Mouse (Mus musculus) ES-Bruce4 (cell line): ENCODE results near the gene Wdsub1. TPM values are rescaled to one million over a fixed set of nuclear protein-coding genes. Genes with fewer than 3 reads are reported as not detected.

Experiments used
- H3K27ac ChIP-seq: 2 replicates; pipeline ENCODE4 v1.5.1; 2012; ENCODE audit warnings: low read length, inconsistent platforms; ENCODE audit not compliant: insufficient read depth
- H3K27me3 ChIP-seq: 2 replicates; pipeline ENCODE4 v1.6.1; 2012; ENCODE audit warnings: mild to moderate bottlenecking, low read length, inconsistent platforms; ENCODE audit not compliant: control insufficient read depth, poor library complexity, insufficient read depth, severe bottlenecking
- H3K36me3 ChIP-seq: 2 replicates; pipeline ENCODE4 v1.6.1; 2012; ENCODE audit warnings: inconsistent platforms, mild to moderate bottlenecking, low read length, moderate library complexity; ENCODE audit not compliant: control insufficient read depth, poor library complexity, insufficient read depth, severe bottlenecking
- H3K4me1 ChIP-seq: one replicate; pipeline ENCODE4 v1.8.1; 2011; ENCODE audit warnings: low read length; ENCODE audit not compliant: control insufficient read depth, insufficient read depth
- H3K4me3 ChIP-seq: 2 replicates; pipeline ENCODE4 v1.5.1; 2011; ENCODE audit warnings: low read depth, mild to moderate bottlenecking, low read length
- H3K9ac ChIP-seq: 2 replicates; pipeline ENCODE4 v1.6.1; 2012; ENCODE audit warnings: low read depth, mild to moderate bottlenecking, inconsistent platforms; ENCODE audit not compliant: poor library complexity, severe bottlenecking
- H3K9me3 ChIP-seq: replicated peaks from 2 replicates; pipeline ENCODE4 v1.6.1; 2012; ENCODE audit warnings: mild to moderate bottlenecking, low read length, inconsistent platforms; ENCODE audit not compliant: control insufficient read depth, poor library complexity, insufficient read depth, severe bottlenecking
- CTCF ChIP-seq: IDR thresholded peaks from one replicate; pipeline ENCODE4 v1.8.1; 2011; ENCODE audit warnings: low read depth, low read length
- EP300 ChIP-seq: IDR thresholded peaks from 2 replicates; pipeline ENCODE4 v1.6.1; 2011; ENCODE audit warnings: low read depth, low read length; ENCODE audit not compliant: insufficient read depth
- POLR2A ChIP-seq: IDR thresholded peaks from one replicate; pipeline ENCODE4 v1.8.1; 2011; ENCODE audit warnings: low read length; ENCODE audit not compliant: insufficient read depth
- polyA plus RNA-seq: library from polyadenylated mRNA; stranded (reverse); fragments of >200 nt; gene quantifications from 2 replicates; pipeline ENCODE4 v1.2.4, GENCODE M21; 2011; ENCODE audit warnings: low read depth; ENCODE audit not compliant: missing spikeins, insufficient read depth, insufficient read length

The Wdsub1 gene
- polyA plus RNA-seq, 1 experiment, result 23.5 TPM

- H3K36me3 ChIP-seq, result no peaks in the 10 kb centered on the region; the same call in none of the 2 replicates
- no peak for TF ChIP-seq CTCF
- no peak for TF ChIP-seq EP300
- no peak for TF ChIP-seq POLR2A
- H3K4me1 ChIP-seq, result no peaks in the 10 kb centered on the region
- no peak overlapping the region for H3K4me3 ChIP-seq
- no peak overlapping the region for H3K9ac ChIP-seq
- H3K27ac ChIP-seq, result no peak overlapping the region
- H3K9me3 ChIP-seq, result no peaks in the 10 kb centered on the region
- H3K27me3 ChIP-seq, result no peaks in the 10 kb centered on the region
Observed at GRCm38 (mm10) chr2:59821044-59821443, 61.3 kb downstream of the Wdsub1 start.

- H3K36me3 ChIP-seq, result no peaks in the 10 kb centered on the region; the same call in none of the 2 replicates
Observed at GRCm38 (mm10) chr2:59820088-59820487, 62.3 kb downstream of the Wdsub1 start.

GRCm38 (mm10) chr2:59819415-59819814 is 63.0 kb downstream of the Wdsub1 start:
- Histone ChIP-seq H3K4me3 (no peak overlapping the region), H3K36me3 (no peaks in the 10 kb centered on the region; the same call in none of the 2 replicates), H3K4me1 (no peaks in the 10 kb centered on the region), H3K27ac (no peak overlapping the region), H3K9ac (no peak overlapping the region), H3K27me3 (no peaks in the 10 kb centered on the region), H3K9me3 (no peaks in the 10 kb centered on the region)
- TF ChIP-seq EP300 (no peak), POLR2A (no peak), CTCF (no peak)

More at GRCm38 (mm10) chr2:59820088-59820487, 62.3 kb downstream of the Wdsub1 start:
- Histone ChIP-seq H3K9me3 (no peaks in the 10 kb centered on the region), H3K27me3 (no peaks in the 10 kb centered on the region), H3K4me3 (no peak overlapping the region), H3K9ac (no peak overlapping the region), H3K4me1 (no peaks in the 10 kb centered on the region), H3K27ac (no peak overlapping the region)
- no peak for TF ChIP-seq POLR2A
- no peak for TF ChIP-seq CTCF
- no peak for TF ChIP-seq EP300

GRCm38 (mm10) chr2:59818663-59819062 is 63.7 kb downstream of the Wdsub1 start:
- no peaks in the 10 kb centered on the region for H3K4me1 ChIP-seq
- H3K9ac ChIP-seq, result no peak overlapping the region
- TF ChIP-seq POLR2A, result no peak
- no peak for TF ChIP-seq CTCF
- no peak for TF ChIP-seq EP300
- no peak overlapping the region for H3K4me3 ChIP-seq
- H3K36me3 ChIP-seq, result no peaks in the 10 kb centered on the region; the same call in none of the 2 replicates
- no peaks in the 10 kb centered on the region for H3K9me3 ChIP-seq
- no peaks in the 10 kb centered on the region for H3K27me3 ChIP-seq
- H3K27ac ChIP-seq, result no peak overlapping the region

GRCm38 (mm10) chr2:59814997-59815396 is 67.4 kb downstream of the Wdsub1 start:
- Histone ChIP-seq H3K4me3 (no peak overlapping the region), H3K27me3 (no peaks in the 10 kb centered on the region), H3K4me1 (no peaks in the 10 kb centered on the region), H3K9me3 (no peaks in the 10 kb centered on the region), H3K36me3 (no peaks in the 10 kb centered on the region; the same call in none of the 2 replicates), H3K27ac (no peak overlapping the region), H3K9ac (no peak overlapping the region)
- TF ChIP-seq CTCF (no peak), POLR2A (no peak), EP300 (no peak)

- Histone ChIP-seq H3K27ac (no peak overlapping the region), H3K36me3 (no peaks in the 10 kb centered on the region; the same call in 1 of the 2 replicates), H3K9me3 (no peaks in the 10 kb centered on the region), H3K27me3 (no peaks in the 10 kb centered on the region), H3K4me1 (no peaks in the 10 kb centered on the region), H3K9ac (no peak overlapping the region), H3K4me3 (no peak overlapping the region)
- TF ChIP-seq EP300 (no peak), CTCF (no peak), POLR2A (no peak)
Observed at GRCm38 (mm10) chr2:59813457-59813856, 68.9 kb downstream of the Wdsub1 start.
